Mouse (Mus musculus) lung, postnatal 0 days (tissue): ENCODE measurements around the gene Psma5.

Source experiments
- CTCF ChIP-seq: IDR thresholded peaks from 2 replicates; pipeline ENCODE4 v1.5.1; 2016; ENCODE audit warnings: antibody characterized with exemption, mild to moderate bottlenecking
- EP300 ChIP-seq: IDR thresholded peaks from 2 replicates; pipeline ENCODE4 v1.6.1; 2016; ENCODE audit warnings: antibody characterized with exemption, mild to moderate bottlenecking, control low read depth

DNA sequence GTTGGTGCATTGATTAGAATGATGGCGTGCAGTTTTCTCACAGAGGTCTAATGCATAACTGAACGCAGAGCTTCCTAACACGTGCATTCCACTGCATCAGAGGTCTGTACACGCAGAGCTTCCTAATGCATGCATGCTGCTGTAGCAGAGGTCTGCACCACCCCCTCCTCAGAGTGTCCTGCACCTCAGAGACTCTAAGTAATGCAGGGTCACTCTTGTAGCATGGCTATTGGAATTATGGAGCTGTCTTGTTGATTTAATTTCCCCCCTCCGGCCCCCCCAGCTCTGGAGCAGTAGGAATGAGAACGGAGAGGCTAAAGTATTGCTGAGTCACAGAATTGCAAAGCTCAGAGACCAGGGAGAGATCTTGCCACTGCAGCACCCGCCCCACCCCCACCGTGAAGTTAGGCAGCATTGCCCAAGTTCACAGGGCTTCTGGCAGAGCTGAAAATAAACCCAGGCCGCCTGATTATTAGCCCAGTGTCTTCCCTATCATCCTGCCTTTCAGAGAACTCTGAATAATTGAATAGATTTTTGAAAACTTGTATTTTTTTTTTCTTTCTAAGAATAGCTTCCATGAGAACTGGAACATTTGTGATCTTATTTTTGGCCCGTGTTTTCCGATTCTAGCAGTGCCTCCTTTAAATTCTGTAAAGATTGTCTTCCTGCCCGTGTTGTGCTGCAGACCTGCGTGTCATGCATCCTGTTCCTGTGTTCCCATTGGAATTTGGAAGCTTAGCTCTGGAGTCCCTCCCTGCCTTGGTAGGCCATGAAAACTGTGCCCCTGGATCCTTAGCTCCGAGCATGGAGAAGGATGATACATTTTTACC lies 39.7 kb downstream of the Psma5 start:
- no peak for TF ChIP-seq CTCF
- TF ChIP-seq EP300, result no peak
